Mouse (Mus musculus) spleen, embryonic (tissue): ENCODE results near the gene Lgals9.
"Not testable (repeated sequence)": the region's sequence is repeated elsewhere in the genome, so short reads cannot be mapped to it uniquely, and the experiment has no call there.

Experiments used
- CTCF ChIA-PET: fragments of 350-600 bp; sonication (Branson Sonifier 250); formaldehyde crosslinking; loops from one replicate; lab custom pipeline; 2022; lab: Charles Lee

Lgals9 gene

GRCm38 (mm10) chr11:79008007-79008775 lies 23.4 kb upstream of the Lgals9 start:
- CTCF ChIA-PET: no interaction called here

- CTCF ChIA-PET: interaction anchor here (1.4 kb wide), 1 partner anchor 67 kb away, joined by 9 read pairs; no protein-coding TSS in a partner anchor
Observed at GRCm38 (mm10) chr11:79007356-79007755, 22.6 kb upstream of the Lgals9 start.

GRCm38 (mm10) chr11:79006417-79006816 lies 21.7 kb upstream of the Lgals9 start:
- CTCF ChIA-PET: interaction anchor here (0.6 to 1.4 kb wide), 2 partner anchors 68 to 75 kb away, joined by 9 read pairs; no protein-coding TSS in a partner anchor

- CTCF ChIA-PET: no interaction called here
Observed at GRCm38 (mm10) chr11:79005578-79006394, 21.0 kb upstream of the Lgals9 start.

- CTCF ChIA-PET: no interaction called here
Observed at GRCm38 (mm10) chr11:79003769-79004638, 19.3 kb upstream of the Lgals9 start.

- CTCF ChIA-PET: interaction anchor here (0.5 to 0.6 kb wide), 2 partner anchors 22 to 443 kb away, joined by 7 to 11 read pairs; no protein-coding TSS in a partner anchor
Observed at GRCm38 (mm10) chr11:79003053-79003768, 18.5 kb upstream of the Lgals9 start.

- CTCF ChIA-PET: interaction anchor here (0.5 kb wide), 1 partner anchor 442 kb away, joined by 7 read pairs; no protein-coding TSS in a partner anchor
Observed at GRCm38 (mm10) chr11:79002551-79002951, 17.8 kb upstream of the Lgals9 start.

GRCm38 (mm10) chr11:79001871-79002270 lies 17.1 kb upstream of the Lgals9 start:
- CTCF ChIA-PET: no interaction called here

GRCm38 (mm10) chr11:78999118-78999517 lies 14.4 kb upstream of the Lgals9 start:
- CTCF ChIA-PET: interaction anchor here (0.6 kb wide), 2 partner anchors 18 to 20 kb away, joined by 3 to 8 read pairs; no protein-coding TSS in a partner anchor

GRCm38 (mm10) chr11:78990875-78991543 lies 6.3 kb upstream of the Lgals9 start:
- CTCF ChIA-PET: not testable (repeated sequence)

GRCm38 (mm10) chr11:78990096-78990495 lies 5.3 kb upstream of the Lgals9 start:
- CTCF ChIA-PET: interaction anchor here (0.6 kb wide), 1 partner anchor 17 kb away, joined by 3 read pairs; no protein-coding TSS in a partner anchor

GRCm38 (mm10) chr11:78989206-78989605 lies 4.5 kb upstream of the Lgals9 start:
- CTCF ChIA-PET: not testable (repeated sequence)

GRCm38 (mm10) chr11:78986311-78987002 lies 1.7 kb upstream of the Lgals9 start:
- CTCF ChIA-PET: interaction anchor here (0.5 to 0.6 kb wide), 2 partner anchors 10 to 43 kb away, joined by 3 to 5 read pairs; no protein-coding TSS in a partner anchor

GRCm38 (mm10) chr11:78985505-78985904 lies 759 bp upstream of the Lgals9 start:
- CTCF ChIA-PET: interaction anchor here (0.6 kb wide), 1 partner anchor 44 kb away, joined by 5 read pairs; no protein-coding TSS in a partner anchor

GRCm38 (mm10) chr11:78983539-78983938 lies 1.2 kb downstream of the Lgals9 start:
- CTCF ChIA-PET: interaction anchor here (0.5 kb wide), 1 partner anchor 685 kb away, joined by 6 read pairs; no protein-coding TSS in a partner anchor

GRCm38 (mm10) chr11:78982513-78983291 lies 2.0 kb downstream of the Lgals9 start:
- CTCF ChIA-PET: interaction anchor here (0.5 kb wide), 1 partner anchor 114 kb away, joined by 4 read pairs; no protein-coding TSS in a partner anchor

GRCm38 (mm10) chr11:78982042-78982441 lies 2.7 kb downstream of the Lgals9 start:
- CTCF ChIA-PET: interaction anchor here (0.5 to 0.6 kb wide), 2 partner anchors 114 to 571 kb away, joined by 4 to 9 read pairs; no protein-coding TSS in a partner anchor

- CTCF ChIA-PET: no interaction called here
Observed at GRCm38 (mm10) chr11:78980083-78980634, 4.6 kb downstream of the Lgals9 start.
